Mouse (Mus musculus): ENCODE measurements around the gene Ergic1. TPM values are rescaled to one million over a fixed set of nuclear protein-coding genes. Genes with fewer than 3 reads are reported as not detected.
A peak's percentile ranks its signal among the peaks of the same experiment; 100 is the strongest.

Gene Ergic1
- total RNA-seq, 2 experiments from 2014 or later = 159 to 166 TPM

DNA sequence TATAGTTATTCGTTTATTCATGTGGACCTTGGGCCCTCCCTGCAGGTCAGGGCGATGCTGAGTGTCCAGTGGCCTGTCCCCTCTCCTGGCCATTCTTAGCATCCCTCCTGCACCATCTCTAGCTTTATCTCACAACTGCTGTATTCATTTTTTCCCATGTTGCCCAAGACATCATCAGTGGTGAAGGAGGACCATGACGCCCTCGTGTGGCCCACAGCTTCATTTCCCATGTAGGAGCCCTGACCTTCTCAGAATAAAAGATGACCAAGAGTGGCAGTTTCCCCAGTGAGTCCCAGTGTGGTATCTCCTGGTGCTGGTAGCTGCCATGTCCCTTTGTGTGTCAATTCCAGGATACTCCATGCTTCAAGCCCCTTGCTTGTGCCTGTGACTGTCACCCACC, 88.3 kb downstream of the Ergic1 start:
- DNase-seq (ENCODE audit: low spot score in 2 of 2) = no peak

DNA sequence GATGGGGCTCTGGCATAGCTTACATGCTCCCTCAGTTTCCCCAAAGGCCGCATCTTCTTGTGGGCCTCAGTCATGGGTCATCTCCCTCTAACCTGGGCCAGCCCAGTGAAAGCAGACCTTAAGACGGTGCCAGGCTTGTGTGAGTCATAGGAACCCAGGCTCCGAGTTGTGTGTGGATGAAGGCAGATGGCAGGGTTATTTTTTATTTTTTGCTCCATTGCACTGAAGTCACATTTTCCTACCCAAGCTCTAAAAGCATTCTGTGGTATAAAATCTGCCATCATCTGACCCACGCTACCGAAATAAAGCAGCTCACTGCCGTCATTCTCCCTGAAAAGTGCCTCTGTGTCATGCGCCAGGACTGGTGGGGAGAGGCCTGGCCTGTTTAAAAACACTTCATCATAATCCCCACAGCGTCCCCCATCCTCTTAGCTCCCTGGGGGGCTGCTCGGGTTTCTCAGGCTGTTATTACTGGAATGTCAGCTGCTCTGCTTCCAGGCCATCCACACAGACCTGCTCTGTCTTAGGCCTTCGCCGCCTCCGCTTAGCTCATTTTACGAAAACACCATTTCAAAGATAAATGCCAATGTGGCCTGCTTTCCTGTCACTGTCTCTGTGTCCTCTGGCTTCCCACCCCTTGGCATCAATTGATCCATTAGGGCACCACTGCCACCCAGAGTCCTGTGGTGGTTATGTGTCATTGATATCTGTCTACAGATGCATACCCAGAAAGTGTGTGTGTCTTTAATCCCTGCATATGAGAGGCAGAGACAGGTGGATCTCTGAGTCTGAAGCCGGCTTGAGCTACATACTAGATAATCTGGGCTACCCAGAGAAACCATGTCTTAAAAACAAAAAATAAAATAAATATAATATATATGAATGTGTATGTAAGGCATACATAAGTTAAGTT, 89.4 kb downstream of the Ergic1 start:
- no peak for DNase-seq (ENCODE audit: low spot score in 2 of 2)

DNA sequence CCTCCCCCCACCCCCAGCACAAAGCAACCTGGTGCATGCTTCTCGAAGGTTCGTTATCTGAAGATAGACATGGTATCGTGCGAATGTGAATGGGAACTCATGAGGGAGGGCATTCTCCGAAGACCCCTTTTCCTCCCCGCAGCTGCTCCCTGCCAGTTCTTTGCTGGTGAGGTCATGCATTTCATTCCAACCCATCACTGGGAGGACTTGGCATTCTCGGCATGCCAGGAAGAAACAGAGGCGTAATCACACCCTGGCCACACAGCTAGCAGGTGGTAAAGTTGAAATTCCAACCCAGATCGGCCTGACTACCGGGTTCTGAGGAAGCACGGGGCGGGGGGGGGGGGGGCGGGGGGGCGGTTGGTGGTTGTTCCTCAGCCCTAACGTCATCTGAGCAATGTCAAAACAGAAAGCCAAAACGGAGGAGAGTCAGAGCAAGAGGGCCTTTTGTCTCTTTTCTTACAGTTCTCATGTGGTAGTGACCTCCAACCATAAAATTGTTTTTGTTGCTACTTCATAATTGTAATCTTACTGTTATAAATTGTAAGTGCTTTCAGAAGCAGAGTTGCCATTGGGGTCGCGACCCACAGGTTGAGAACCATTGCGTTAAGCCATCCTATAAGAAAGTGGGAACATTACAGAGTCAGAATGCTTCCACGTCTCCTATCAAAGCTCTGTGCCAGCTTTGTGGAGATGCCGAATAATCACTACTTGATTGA, 97.7 kb downstream of the Ergic1 start:
- DNase-seq (ENCODE audit: low spot score in 2 of 2) = no peak

DNA sequence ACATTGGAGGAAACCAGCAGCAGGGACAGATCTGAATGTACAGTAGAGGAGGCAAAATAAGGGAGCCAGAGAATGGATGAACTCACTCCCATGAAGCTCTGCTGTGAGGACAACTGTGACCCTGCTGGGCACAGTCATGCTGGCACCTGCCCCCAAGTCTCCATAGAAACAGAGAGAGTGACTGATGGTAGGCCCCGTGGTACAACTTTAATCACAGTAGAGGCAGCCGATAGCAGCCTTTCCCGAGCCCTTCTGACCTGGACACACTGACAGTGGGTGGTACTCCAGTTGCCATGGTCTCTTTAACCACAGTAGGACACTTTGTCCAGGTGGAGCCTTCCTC, 98.3 kb downstream of the Ergic1 start:
- no peak for DNase-seq (ENCODE audit: low spot score in 2 of 2)

DNA sequence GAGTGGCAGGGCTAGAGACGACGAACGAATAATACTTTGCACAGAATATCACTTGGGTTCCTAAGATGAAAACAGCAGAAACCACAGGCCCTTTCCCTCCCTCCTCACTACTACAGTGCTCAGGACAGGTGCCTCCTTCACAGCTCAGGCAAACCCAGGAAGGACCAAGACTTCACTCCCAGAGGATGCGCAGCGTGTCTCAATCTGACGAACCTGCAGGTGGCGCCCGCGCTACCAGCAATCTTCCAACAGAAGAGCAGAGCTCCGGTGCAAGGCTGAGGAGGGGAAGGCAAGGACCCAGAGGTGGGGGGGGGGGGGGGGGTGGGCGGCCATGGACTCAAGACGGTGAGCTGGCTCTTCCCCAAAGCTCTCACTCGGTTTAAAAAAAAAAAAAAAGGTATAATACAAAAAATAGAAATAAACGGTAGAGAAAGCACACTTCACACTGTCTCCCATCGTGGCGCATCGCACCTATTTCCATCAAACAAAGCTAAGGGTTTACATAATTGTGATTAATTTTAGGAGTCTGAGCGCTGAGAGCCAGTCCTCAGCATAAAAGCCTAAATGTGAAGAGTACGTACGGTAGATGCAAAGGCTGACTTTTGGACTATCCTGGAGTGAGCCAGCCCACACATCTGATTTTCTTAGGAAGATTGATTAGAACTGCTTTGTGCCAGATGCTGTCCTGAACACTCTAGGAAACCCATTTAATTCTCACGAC, 99.1 kb downstream of the Ergic1 start:
- DNase-seq (ENCODE audit: low spot score in 2 of 2) = peak; percentile 75 to 77

DNA sequence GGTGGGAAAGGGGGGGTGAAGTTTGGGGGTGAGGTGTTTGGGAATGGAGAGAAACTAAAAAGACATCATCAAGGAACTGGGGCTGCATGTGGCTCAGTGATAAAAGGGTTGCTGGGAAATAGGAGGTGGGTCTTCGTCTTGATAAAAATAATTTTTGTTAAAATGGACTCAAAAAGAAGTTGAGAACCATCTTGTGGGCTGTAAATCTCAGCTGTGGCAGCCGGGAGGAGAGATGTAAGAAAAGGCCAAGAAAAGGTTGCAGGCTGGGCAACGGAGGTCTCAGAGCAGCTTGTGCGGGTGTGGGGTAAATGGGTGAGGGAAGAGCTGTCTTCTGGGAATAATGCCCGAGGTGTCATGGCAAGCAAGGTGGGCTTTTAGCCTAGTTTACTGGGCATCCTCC, 100.9 kb downstream of the Ergic1 start:
- DNase-seq (ENCODE audit: low spot score in 2 of 2) = no peak

DNA sequence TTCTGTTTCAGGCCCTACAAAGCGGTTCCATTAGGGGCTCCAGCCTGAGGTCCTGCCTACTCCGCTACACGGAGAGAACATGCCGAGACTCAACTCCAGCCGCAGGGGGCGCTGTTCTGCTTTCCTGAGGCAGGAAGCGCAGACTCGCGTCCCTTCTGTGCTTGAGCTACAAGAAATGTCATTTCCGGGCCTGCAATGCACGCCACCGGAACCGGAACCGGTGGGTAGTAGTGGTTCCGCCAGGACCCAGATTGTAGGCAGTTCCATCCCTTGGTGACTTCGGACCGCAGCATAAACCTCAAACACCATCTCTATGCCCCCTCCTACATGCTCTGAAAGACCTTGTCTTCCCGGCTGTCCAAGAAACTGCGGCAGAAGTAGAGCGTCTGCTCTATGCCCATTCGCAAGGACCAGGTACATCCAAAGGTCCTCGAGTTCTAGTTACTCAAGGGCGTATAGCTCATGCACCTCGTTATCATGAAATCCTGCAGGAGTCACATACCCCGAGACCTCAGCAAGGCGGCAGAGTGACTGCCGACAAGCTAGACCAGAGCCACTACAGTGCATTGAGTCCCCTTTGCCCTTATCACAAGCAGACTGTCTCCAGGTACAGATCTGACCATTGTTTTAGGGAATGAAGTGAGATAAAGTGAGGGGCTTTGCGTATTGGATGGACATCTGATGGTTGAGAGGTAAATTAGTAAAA, 101.8 kb downstream of the Ergic1 start, which contains the start of gene Atp6v0e:
Gene Atp6v0e (plus strand): TSS at position 254 of the 706 bp plus-strand sequence.
- peak; percentile 93 to 97 for DNase-seq (ENCODE audit: low spot score in 2 of 2)

DNA sequence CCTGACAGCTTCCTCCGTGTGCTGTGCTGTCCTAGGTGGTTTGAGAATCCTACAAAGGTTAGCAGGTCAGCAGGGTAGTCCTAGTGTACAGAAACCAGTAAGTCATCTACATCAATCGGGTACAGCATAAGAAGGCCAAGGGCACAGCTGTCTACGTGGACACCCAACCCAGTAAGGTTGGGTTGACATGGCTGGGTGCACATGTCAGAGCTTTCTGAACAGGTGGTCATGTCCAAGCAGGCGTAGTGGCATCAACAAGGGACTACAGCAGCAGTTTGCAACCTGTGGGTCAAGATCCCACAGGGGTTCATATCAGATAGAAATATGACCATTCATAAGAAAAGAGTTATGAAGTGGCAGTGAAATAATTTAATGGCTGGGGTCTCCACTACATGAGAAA, 104.3 kb downstream of the Ergic1 start:
- DNase-seq (ENCODE audit: low spot score in 2 of 2) = no peak

DNA sequence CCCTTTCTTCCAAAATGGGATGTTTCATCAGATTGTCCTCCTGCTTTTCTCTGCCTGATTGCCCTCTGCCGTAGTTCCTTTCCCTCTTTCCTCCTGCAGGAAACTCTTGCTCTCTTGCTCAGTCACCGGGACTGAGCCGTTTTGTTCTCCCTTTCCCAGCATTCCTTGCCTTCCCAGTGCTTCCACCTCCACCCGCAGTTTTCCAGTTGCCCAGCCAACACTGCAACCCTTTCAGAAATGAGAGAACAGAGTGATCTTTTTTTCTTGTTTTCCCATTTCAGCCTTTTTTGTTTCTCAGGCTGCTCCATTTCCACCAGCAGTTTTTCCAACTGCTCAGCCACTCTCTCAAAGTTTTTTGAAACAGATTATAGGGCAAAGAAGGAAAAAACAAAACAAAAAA, 110.0 kb downstream of the Ergic1 start:
- no peak for DNase-seq (ENCODE audit: low spot score in 2 of 2)

DNA sequence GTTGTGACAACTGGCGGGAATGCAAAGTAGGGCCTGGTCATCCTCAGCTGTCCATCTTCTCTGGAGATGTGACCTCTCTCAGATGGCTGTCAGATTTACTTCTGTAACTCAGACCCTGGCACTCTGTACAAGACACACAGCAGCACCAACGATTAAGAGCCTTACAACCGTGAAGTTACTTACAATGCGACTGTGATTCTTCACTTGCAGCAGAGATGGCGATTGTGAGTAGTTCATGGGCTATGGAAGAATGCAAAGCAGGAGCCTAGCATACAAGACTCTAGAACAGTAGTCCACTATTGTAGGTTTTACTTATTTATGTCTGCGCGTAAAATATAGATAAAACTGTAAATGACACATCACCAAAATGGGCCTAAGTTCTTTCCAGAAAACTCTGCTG, 114.6 kb downstream of the Ergic1 start:
- no peak for DNase-seq (ENCODE audit: low spot score in 2 of 2)

DNA sequence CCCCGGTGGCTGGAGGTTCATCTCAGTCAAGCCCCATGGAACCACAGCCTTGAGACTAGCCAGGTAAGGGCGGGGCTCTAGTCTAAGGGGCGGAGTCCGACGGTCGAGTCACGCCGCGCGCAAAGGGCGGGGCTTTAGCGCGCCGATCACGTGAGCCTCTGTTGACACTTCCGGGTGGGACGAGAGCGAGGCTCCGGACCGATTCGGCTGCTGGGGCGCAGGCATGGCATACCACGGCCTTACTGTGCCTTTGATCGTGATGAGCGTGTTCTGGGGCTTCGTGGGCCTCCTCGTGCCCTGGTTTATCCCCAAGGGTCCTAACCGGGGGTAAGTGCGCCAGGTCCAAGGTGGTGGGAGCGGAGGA, 114.9 kb downstream of the Ergic1 start:
- peak; percentile 83 to 86 for DNase-seq (ENCODE audit: low spot score in 2 of 2)

DNA sequence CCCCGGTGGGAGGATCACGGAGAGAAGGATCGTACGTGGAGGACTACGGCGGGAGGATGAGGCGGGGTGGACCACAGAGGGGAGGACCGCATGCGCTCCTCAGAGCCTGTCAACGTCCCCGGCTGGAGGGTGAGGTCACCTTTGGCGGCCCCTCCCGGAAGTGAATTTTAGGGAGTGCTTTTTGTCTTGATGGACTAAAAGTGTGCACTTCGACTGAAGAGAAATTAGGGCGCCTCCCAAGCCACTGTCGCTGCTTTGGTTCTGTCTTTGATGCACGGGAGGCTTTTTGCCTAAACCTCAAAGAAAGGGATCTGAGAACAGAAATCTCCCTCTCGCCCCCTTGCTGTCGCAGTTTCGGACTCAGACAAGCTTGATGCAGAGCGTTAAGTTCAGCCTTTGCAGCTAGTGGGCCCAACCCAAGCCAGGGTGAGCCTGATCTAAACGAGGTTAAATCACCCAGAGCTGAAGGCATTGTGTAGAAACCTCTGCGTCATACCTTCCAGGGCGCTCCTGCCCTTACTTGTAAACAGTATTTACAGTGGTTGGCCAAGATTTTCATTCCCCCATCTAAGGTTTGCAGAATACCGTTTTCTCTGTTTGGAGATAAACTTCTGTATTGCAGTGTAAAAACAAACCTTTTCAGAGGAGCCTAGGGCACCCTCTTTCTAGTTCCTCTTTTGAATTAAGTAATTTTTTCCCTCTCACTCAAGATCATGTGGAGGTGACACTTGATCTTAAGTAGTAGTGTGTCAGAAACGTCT, 115.5 kb downstream of the Ergic1 start:
- DNase-seq (ENCODE audit: low spot score in 2 of 2) = peak in 1 of 2 experiments; percentile 33

DNA sequence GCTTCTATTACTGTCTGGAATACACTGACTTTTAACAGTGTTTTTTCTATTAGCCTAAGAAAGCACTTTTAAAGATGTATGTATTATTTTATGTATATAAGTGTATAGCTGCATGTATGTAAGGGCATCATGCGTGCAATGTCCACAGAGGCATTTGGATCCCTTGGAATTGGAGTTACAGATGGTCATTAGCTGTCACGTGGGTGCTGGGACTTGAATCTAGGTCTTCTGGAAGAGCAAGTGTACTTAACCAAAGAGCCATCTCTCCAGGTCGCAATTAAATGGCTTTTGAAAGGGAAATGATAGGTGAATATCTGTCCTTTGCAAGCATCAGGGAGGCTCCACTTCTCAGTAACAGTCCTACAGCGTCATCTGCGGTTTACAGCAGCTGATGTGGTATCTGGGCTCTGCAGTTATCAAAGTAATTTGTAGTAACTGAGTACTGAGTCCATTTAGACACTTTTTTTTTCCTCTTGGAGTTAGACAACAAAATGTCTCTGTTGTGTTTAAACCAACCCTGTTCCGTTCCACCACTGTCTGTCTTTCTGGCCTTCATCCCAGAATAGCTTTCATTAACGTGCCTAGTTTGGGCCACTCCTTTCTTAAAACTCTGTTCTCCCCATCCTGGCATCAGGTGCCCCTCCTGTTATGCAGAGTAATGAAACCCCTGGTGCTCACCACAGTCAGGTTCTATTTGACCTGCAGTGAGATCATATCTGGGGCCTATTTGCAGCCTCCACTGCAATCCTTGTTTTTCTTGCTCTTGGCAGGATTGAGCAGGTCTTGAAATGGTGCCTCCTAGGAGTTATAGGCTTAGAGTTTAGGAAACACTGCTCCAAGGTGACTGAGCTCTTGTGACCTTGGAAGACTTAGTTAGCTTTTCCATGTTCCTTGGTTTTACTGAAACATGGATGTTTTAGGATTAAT, 116.7 kb downstream of the Ergic1 start:
- DNase-seq (ENCODE audit: low spot score in 2 of 2) = no peak

DNA sequence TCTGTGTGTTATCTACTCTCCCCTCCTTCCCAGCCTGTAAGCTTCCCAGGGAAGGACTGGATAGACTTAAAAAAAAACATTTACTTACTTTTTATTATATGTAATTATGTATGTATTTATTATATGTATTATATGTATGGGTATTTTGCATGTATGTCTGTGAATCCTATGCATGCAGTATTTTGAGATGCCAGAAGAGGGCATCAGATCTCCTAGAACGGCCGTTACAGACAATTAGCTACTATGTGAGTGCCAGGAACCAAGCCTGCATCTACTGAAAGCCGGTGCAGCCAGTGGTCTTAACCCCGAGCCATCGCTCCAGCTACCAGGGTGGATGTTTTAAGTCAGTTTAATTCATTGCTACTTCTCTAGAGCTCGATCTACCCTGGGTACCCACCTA, 120.0 kb downstream of the Ergic1 start:
- DNase-seq (ENCODE audit: low spot score in 2 of 2) = no peak

DNA sequence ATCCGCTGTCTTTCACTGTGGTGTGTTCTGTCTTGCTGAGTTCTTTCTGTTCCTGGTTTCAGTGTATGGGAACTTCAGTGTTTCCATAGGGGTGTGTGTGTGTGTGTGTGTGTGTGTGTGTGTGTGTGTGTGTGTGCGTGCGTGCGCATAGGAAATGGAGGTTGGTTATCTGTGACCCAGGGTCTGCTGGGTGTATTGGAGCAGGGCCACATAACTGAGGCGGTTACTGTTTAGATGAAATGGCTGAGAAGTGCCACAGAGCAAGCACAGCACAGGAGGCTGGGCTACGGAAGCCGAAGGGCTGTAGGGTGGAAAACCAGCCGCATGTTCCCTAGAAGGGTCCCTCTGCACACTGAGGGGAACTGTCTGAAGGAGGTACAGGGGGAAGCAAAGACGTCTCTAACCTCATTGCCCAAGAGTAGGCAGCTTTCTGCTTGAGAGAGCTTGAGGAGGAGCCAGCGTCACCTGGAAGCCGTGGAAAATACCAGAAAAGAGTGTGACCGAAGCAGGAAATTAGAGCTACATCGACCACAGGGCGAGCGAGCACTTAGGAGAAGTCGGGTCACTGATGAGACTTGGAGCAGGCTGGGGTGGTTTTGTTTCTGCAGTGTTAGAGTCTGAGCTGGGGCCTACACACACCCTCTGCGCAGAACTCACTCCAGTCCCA, 125.2 kb downstream of the Ergic1 start:
- no peak for DNase-seq (ENCODE audit: low spot score in 2 of 2)

DNA sequence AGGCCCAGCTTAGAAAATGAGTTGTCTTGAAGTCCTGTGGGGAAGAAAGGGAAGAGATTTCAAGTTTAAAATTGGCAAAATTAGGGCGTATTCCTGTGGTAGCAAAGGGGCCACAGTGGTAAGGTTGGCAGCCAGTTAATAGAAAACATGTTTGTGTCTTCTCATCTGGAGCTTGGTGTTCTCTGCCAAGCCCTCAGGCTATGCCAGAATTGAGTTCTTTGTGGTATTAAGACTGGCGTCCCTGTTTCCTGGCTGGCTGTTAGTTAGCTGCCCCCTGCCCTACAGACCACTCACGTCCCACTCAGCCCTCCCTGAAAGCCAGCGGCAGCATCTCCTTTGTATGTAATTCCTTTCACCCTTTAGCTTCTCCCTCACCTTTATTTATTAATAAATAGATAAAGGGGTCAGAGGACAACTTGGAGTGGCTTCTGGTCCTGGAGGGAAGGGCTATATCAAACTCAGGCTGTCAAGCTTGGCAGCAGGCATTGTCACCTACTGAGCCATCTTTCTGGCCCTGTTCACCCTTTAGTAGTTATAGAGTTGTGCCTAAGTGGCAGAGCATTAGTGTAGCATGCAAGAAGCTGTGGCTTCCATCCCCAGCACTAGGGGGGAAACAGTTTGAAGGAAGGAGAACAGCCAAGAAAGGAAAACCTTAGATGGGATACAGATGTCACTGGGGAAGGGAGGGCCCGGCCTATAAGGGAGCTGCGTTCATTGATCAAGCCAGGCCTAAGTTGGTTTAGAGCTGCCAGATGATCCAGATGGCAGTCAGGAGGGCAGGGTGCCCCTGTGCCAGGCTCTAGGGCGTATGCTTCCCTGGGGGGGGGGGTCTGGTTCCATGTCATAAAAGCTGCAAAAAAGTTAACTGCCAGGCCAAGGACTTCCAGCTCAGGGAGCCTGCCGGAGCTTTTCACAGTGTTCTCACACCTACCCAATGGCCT, 127.8 kb downstream of the Ergic1 start:
- DNase-seq (ENCODE audit: low spot score in 2 of 2) = no peak

DNA sequence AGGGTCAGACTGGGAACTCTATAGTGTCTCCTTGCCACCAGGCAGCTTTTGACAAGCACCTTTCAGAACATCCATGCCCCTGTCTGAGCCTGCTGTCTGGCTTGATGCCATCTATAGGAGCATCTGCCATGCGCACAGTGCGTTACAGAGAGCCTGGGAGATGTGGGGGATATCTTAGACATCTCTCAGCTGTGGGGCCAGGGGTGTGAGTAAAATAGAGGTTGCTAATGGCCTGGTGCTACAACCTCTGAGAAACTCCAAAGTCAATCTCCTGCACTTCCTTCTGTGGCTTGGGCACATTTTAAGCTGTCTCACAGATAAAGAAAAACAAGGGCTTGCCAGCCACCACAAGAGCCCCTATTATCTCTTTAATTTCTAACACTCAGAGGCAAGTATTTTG, 128.5 kb downstream of the Ergic1 start:
- no peak for DNase-seq (ENCODE audit: low spot score in 2 of 2)

DNA sequence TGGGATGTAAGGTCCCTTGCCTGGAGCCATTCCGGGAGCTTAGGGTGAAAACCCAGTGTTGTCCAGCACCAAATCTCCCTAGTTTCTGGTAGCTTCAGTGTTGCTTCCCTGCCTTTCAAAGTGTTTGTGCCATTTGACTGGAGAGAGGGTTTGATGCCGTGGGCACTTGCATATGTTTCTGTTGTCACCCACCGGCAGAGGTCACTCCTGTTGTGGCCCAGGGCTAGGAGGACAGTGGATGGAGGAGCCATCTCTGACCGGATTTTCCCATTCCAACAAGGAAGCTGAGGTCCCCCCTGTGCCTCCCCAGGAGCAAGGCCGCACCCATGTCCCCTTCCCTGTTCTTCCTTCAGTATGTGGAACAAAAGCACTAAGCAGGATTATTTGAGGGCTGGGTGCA, 128.9 kb downstream of the Ergic1 start:
- no peak for DNase-seq (ENCODE audit: low spot score in 2 of 2)
